Mouse (Mus musculus) liver, embryonic 14.5 days (tissue): ENCODE measurements at regions not wholly inside any gene's neighbourhood (a gene's known extent, or its start where the extent isn't known, plus 50 kb on each side); places are given as distances from the start of the nearest gene placed in this dataset.

Experiments
- ATAC-seq: fragments of 200-750 bp; cut with Nextera tagmentation; 2 replicates; pipeline ENCODE4 v1.8.0; 2017; ENCODE audit warnings: moderate number of reproducible peaks, mild to moderate bottlenecking, moderate library complexity; ENCODE audit not compliant: insufficient read depth
- DNase-seq, 3 experiments: peaks; one replicate each; pipeline ENCODE4 v3.0.0-alpha.2; 2012 to 2013; ENCODE audit warnings: low read depth in 3 of 3, low spot score in 3 of 3
- H3K27ac ChIP-seq: fragments of 300-500 bp; sonication (generic); 2 replicates; pipeline ENCODE4 v1.5.1; 2014; ENCODE audit warnings: moderate library complexity, mild to moderate bottlenecking, control low read depth, inconsistent platforms
- H3K27me3 ChIP-seq: fragments of 300-500 bp; sonication (generic); 2 replicates; pipeline ENCODE4 v1.6.1; 2014; ENCODE audit warnings: mild to moderate bottlenecking, low read length, moderate library complexity; ENCODE audit not compliant: control insufficient read depth, insufficient read depth
- H3K36me3 ChIP-seq: fragments of 300-500 bp; sonication (generic); replicated peaks from 2 replicates; pipeline ENCODE4 v1.6.1; 2014; ENCODE audit warnings: low read depth; ENCODE audit not compliant: control insufficient read depth, insufficient read depth
- H3K4me1 ChIP-seq, 2 experiments: fragments of 200-500 bp in 1 of 2; fragments of 300-500 bp in 1 of 2; sonication (generic) in 1 of 2; replicated peaks; 2 replicates each; pipeline ENCODE4 v1.6.1; 2012 to 2014; ENCODE audit warnings: antibody characterized with exemption in 1 of 2, inconsistent platforms in 1 of 2, low read length in 1 of 2; ENCODE audit not compliant: control insufficient read depth in 2 of 2, insufficient read depth in 2 of 2
- H3K4me2 ChIP-seq: fragments of 300-500 bp; sonication (generic); 2 replicates; pipeline ENCODE4 v1.6.1; 2014; ENCODE audit warnings: low read depth, mild to moderate bottlenecking, control low read depth, moderate library complexity
- H3K4me3 ChIP-seq, 2 experiments: fragments of 200-500 bp in 1 of 2; fragments of 300-500 bp in 1 of 2; sonication (generic) in 1 of 2; 2 replicates each; pipeline ENCODE4 v1.5.1; 2012 to 2014; ENCODE audit warnings: low read depth in 2 of 2, low read length in 2 of 2, mild to moderate bottlenecking in 2 of 2, control low read depth in 1 of 2, inconsistent platforms in 1 of 2, moderate library complexity in 1 of 2; ENCODE audit not compliant: insufficient read depth in 1 of 2
- H3K9ac ChIP-seq: fragments of 300-500 bp; sonication (generic); replicated peaks from 2 replicates; pipeline ENCODE4 v1.6.1; 2014; ENCODE audit warnings: mild to moderate bottlenecking, control low read depth, moderate library complexity
- H3K9me3 ChIP-seq: fragments of 300-500 bp; sonication (generic); 2 replicates; pipeline ENCODE4 v1.6.1; 2016; ENCODE audit warnings: low read length, mixed read lengths; ENCODE audit not compliant: control insufficient read depth
- CTCF ChIP-seq: IDR thresholded peaks from 2 replicates; pipeline ENCODE4 v1.5.1; 2016; ENCODE audit warnings: antibody characterized with exemption, low read depth, control low read depth
- EP300 ChIP-seq: IDR thresholded peaks from 2 replicates; pipeline ENCODE4 v1.6.1; 2016; ENCODE audit warnings: antibody characterized with exemption, low read depth
- WGBS: fragments of 180-500 bp; shearing (Covaris S2); extraction: QIAGEN DNeasy Blood & Tissue Kit; methylation state at CpG from one replicate; pipeline ENCODE4 v1.1.7; 2014; ENCODE audit not compliant: insufficient replicate concordance; 5-methylcytosine and 5-hydroxymethylcytosine counted together

DNA sequence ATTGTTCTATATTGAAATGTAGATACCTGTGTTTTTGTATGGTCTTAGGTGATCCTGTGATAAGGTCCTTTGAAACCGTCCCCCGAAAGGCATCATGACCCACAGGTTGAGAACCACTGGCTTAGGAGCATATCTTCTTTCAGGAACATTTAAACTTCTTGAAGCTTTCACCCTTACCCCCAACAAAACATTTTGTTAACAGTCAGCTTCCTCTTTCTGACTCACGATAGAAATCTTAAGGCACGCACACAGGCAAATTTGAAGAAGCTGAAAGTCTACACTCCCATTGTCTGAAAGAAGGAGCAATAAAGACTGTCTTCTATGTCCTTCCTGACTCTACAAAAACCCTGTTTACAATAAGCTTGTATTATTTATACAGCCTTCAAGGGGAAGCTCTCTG lies 388.2 kb downstream of the Setd4 start:
- no peak for DNase-seq
- no peak overlapping the region for H3K9ac ChIP-seq
- peaks cover 2% of the 10 kb centered on the region; the same call in 1 of the 2 replicates for H3K27me3 ChIP-seq
- TF ChIP-seq CTCF (no peak), EP300 (no peak)
- H3K4me2 ChIP-seq: no peak overlapping the region
- 40% methylated on average over 4 of the region's 4 CpGs for WGBS
- H3K9me3 ChIP-seq: no peaks in the 10 kb centered on the region
- no peak for ATAC-seq
- H3K27ac ChIP-seq: no peak overlapping the region
- H3K4me3 ChIP-seq: no peak overlapping the region
- H3K4me1 ChIP-seq: peaks cover 5 to 15% of the 10 kb centered on the region in 2 experiments
- no peaks in the 10 kb centered on the region for H3K36me3 ChIP-seq

DNA sequence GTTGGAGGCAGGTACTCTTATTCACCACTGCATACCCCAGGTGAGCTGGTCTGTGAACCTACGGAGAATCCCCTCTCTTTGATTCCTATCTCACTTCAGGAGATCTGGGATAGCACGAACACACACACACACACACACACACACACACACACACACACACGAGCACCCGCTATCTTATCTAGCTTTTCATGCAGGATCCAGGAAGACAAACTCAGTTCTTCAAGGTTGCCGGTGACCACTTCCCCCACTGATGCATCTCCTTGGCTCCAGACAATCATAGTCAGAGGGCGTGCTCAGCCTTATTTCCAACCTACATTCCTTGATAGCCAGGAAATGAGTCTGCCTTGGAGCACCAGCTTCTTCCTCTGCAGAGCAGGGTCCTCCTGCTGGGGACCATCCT lies 387.7 kb upstream of the Runx1 start:
- TF ChIP-seq EP300: no peak
- no peak for TF ChIP-seq CTCF
- H3K9ac ChIP-seq: no peak overlapping the region
- 25% methylated on average over 6 of the region's 6 CpGs for WGBS
- H3K9me3 ChIP-seq: no peaks in the 10 kb centered on the region
- DNase-seq (no peak), ATAC-seq (no peak)
- no peak overlapping the region for H3K4me2 ChIP-seq
- no peak overlapping the region for H3K27ac ChIP-seq
- H3K36me3 ChIP-seq: no peaks in the 10 kb centered on the region
- peaks cover 2% of the 10 kb centered on the region; the same call in 1 of the 2 replicates for H3K27me3 ChIP-seq
- no peak overlapping the region for H3K4me3 ChIP-seq
- no peaks in the 10 kb centered on the region; a peak in 2 of 4 replicates for H3K4me1 ChIP-seq

GRCm38 (mm10) chr16:93207675-93208074 lies 381.7 kb upstream of the Runx1 start:
- no peaks in the 10 kb centered on the region for H3K27me3 ChIP-seq
- ATAC-seq: no peak
- WGBS: 27% methylated on average over 3 of the region's 3 CpGs

GRCm38 (mm10) chr16:93207217-93207616 lies 381.3 kb upstream of the Runx1 start:
- TF ChIP-seq EP300: no peak
- TF ChIP-seq CTCF: no peak
- no peak overlapping the region for H3K27ac ChIP-seq
- H3K9me3 ChIP-seq: no peaks in the 10 kb centered on the region
- no peaks in the 10 kb centered on the region for H3K27me3 ChIP-seq
- 59% methylated on average over 5 of the region's 5 CpGs for WGBS
- no peak overlapping the region for H3K9ac ChIP-seq
- H3K36me3 ChIP-seq: no peaks in the 10 kb centered on the region
- H3K4me3 ChIP-seq: no peak overlapping the region
- H3K4me1 ChIP-seq: peaks cover 0 to 10% of the 10 kb centered on the region in 2 experiments
- H3K4me2 ChIP-seq: no peak overlapping the region
- DNase-seq: no peak
- no peak for ATAC-seq

More at GRCm38 (mm10) chr16:93207675-93208074, 381.7 kb upstream of the Runx1 start:
- DNase-seq: no peak
- H3K4me3 ChIP-seq: no peak overlapping the region
- no peak overlapping the region for H3K9ac ChIP-seq
- no peak for TF ChIP-seq CTCF
- no peak for TF ChIP-seq EP300
- H3K4me1 ChIP-seq: peaks cover 0 to 10% of the 10 kb centered on the region in 2 experiments
- no peaks in the 10 kb centered on the region for H3K9me3 ChIP-seq
- no peak overlapping the region for H3K4me2 ChIP-seq
- H3K27ac ChIP-seq: no peak overlapping the region
- H3K36me3 ChIP-seq: no peaks in the 10 kb centered on the region

DNA sequence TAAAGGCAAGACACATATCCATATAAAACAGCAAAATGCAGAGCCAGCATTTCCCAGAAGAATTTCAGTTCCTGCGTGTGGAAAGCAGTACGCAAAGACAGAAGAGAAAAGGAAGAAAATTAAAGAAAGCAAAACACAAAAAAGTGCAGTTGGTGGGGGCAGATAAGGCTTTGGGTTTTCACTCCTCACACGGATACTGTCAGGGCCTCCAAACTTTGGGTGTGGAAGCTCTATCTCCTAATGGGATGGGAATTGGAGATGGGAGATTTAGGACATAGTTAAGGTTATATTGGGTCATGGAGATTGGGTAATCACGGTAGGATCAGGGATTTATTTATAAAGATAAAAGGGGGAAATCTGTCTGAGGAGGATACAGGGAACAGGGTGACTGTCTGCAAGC lies 380.4 kb upstream of the Runx1 start:
- peaks cover 0 to 10% of the 10 kb centered on the region in 2 experiments for H3K4me1 ChIP-seq
- TF ChIP-seq EP300 (no peak), CTCF (no peak)
- ATAC-seq: no peak
- no peaks in the 10 kb centered on the region for H3K36me3 ChIP-seq
- H3K9me3 ChIP-seq: no peaks in the 10 kb centered on the region
- no peak overlapping the region for H3K9ac ChIP-seq
- no peak overlapping the region for H3K4me3 ChIP-seq
- no peak for DNase-seq
- H3K4me2 ChIP-seq: no peak overlapping the region
- WGBS: 37% methylated on average over 4 of the region's 4 CpGs
- H3K27ac ChIP-seq: no peak overlapping the region
- H3K27me3 ChIP-seq: no peaks in the 10 kb centered on the region
